Mouse (Mus musculus): Measurements from ENCODE around the gene S100a13.

The S100a13 gene

DNA sequence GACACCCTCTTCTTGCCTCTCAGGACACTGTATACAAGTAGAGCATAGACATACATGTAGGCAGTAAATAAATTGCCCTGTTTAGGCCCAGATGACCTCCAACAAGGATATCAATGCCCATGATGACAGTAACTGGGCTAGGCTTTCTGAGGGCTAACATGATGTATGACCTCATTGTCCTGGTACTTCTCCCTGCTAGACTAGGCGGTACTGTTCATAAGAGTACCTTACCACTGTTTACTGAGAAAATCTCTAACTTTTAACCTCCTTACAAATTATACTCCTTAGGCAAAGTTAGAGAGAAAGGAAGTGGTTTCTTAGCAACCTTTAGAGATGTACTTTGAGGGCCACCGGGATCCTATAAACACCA, 36.2 kb downstream of the S100a13 start:
- no peak for DNase-seq (ENCODE audit: low spot score in 2 of 2)

DNA sequence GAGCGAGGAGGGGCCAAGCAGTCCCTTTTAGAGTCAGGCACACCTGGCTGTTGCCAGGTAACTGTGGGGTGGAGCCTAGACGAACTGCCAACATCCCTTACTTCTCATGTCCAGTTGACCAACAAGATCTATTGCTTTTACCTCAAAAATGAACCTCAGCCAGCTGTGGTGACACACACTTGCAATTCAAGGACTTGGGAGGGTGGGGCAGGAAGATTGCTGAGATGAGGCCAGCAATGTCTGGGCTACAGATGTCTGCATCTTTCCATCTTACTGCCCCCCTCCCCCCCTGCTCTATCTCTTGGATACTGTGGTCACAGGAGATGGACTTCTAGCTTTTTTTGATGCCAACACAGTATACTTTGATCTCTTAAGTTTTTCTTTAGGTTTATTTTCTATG, 38.0 kb downstream of the S100a13 start:
- DNase-seq (ENCODE audit: low spot score in 2 of 2), result no peak

DNA sequence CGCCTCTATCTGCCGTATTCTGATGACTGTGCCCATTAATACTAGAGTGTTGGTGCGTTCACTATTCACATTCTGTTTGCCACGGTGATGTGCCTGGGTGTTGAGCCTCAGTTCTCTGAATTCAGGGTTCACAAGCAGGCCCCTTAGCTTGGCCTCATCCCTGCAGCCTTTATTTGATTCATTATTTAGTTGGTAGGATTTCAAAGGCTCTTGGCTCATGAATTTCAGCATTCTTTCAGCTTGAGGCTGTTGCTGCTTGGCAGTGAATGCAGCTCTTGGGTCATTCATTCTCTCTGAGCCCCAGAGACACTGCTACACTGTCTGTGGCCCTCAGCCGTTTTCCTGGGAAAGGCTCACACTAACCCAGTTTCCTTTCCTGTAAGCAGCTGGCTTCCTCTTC, 41.7 kb downstream of the S100a13 start:
- DNase-seq (ENCODE audit: low spot score in 2 of 2), result peak; percentile 45 to 58

DNA sequence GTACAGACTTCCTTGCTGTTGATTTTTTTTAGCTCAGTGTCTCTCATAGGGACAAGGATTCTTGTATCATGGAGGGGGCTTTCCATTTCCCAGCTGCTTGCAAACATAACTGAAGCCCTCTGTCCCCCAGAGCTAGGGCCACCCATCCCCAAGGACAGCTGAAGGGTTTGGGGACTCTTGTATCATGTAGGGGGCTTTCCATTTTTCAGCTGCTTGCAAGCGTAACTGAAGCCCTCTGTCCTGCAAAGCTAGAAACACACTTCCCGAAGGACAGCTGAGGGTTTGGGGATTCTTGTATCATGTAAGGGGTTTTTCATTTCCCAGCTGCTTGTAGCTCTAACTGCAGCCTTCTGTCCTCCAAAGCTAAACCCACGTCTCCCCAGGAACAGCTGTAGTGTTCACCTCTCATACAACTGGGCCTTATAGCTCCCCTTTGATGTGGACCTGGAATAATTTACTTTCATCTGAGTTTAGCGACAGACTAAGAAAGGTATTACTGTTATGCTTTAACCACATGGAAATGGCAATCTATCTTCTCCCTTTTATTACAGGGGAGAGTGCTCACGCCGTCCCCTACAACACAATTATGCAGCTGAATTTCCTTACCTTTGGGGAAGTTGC, 45.9 kb downstream of the S100a13 start, which contains the start of gene S100a3:
Gene S100a3, plus strand, starts transcription at position 571 of the 621 bp plus-strand sequence.
- DNase-seq (ENCODE audit: low spot score in 2 of 2), result no peak
